ENCODE assay signal across 27 mouse cellular contexts in genomic region chr11:61642106-61642505, GRCm38 (mm10). TPM values are rescaled to one million over a fixed set of nuclear protein-coding genes. Genes with fewer than 3 reads are reported as not detected.
DNase-seq lines count a peak whose midpoint lies in the region; ATAC-seq and TF ChIP-seq lines count a peak whose summit lies in the region.
"Had no signal": no experiment of that assay in that cellular context is flagged by ENCODE, and none has a peak within 500 bp of the region (broad histone marks: within the 10 kb centered on the region; RNA-seq: fewer than 3 reads in every experiment).

No protein-coding gene starts in this region.

- TF ChIP-seq CTCF in C2C12 (IDR thresholded peaks at IDR 0.05; ENCODE audit: control insufficient read depth, insufficient read depth, insufficient read length): no peak

- no peak overlapping the region for H3K9ac ChIP-seq in midbrain, embryonic 15.5 days
- H3K9ac ChIP-seq: embryonic facial prominence, embryonic 12.5 days; embryonic facial prominence, embryonic 15.5 days; forebrain, embryonic 12.5 days; forebrain, embryonic 15.5 days; hindbrain, embryonic 12.5 days; hindbrain, embryonic 15.5 days; intestine, embryonic 15.5 days had no signal

- H3K79me2 ChIP-seq in C2C12 (ENCODE audit: control insufficient read depth, insufficient read depth): no peaks in the 10 kb centered on the region

- no peaks in the 10 kb centered on the region for H3K27me3 ChIP-seq in C2C12 (ENCODE audit: control insufficient read depth, insufficient read depth, insufficient read length)
- no peaks in the 10 kb centered on the region for H3K27me3 ChIP-seq in midbrain, embryonic 15.5 days (replicated peaks)
- H3K27me3 ChIP-seq: embryonic facial prominence, embryonic 12.5 days; embryonic facial prominence, embryonic 15.5 days; forebrain, embryonic 12.5 days; forebrain, embryonic 15.5 days; hindbrain, embryonic 12.5 days; hindbrain, embryonic 15.5 days; intestine, embryonic 15.5 days had no signal

- no peak overlapping the region for H3K4me2 ChIP-seq in midbrain, embryonic 15.5 days
- H3K4me2 ChIP-seq: embryonic facial prominence, embryonic 12.5 days; embryonic facial prominence, embryonic 15.5 days; forebrain, embryonic 12.5 days; forebrain, embryonic 15.5 days; hindbrain, embryonic 12.5 days; hindbrain, embryonic 15.5 days; intestine, embryonic 15.5 days had no signal

- H3K79me3 ChIP-seq in C2C12 (ENCODE audit: low read depth): no peaks in the 10 kb centered on the region

- H3K4me3 ChIP-seq in C2C12 (ENCODE audit: insufficient read depth, poor library complexity, severe bottlenecking): no peak overlapping the region
- H3K4me3 ChIP-seq in midbrain, embryonic 15.5 days: no peak overlapping the region
- H3K4me3 ChIP-seq: embryonic facial prominence, embryonic 12.5 days; embryonic facial prominence, embryonic 15.5 days; forebrain, embryonic 12.5 days; forebrain, embryonic 15.5 days; heart, adult 2 months; heart, embryonic 10.5 days; hindbrain, embryonic 12.5 days; hindbrain, embryonic 15.5 days; intestine, embryonic 15.5 days had no signal

- no peaks in the 10 kb centered on the region for H3K4me1 ChIP-seq in midbrain, embryonic 15.5 days
- H3K4me1 ChIP-seq: embryonic facial prominence, embryonic 12.5 days; forebrain, embryonic 12.5 days; forebrain, embryonic 15.5 days; heart, embryonic 10.5 days; hindbrain, embryonic 12.5 days; hindbrain, embryonic 15.5 days had no signal

- no peak overlapping the region for H3K27ac ChIP-seq in midbrain, embryonic 15.5 days
- H3K27ac ChIP-seq: embryonic facial prominence, embryonic 12.5 days; embryonic facial prominence, embryonic 15.5 days; forebrain, embryonic 12.5 days; forebrain, embryonic 15.5 days; heart, adult 2 months; heart, embryonic 10.5 days; hindbrain, embryonic 12.5 days; hindbrain, embryonic 15.5 days; intestine, embryonic 15.5 days had no signal

- no peaks in the 10 kb centered on the region for H3K9me3 ChIP-seq in midbrain, embryonic 15.5 days
- H3K9me3 ChIP-seq: embryonic facial prominence, embryonic 12.5 days; embryonic facial prominence, embryonic 15.5 days; forebrain, embryonic 12.5 days; forebrain, embryonic 15.5 days; G1E; heart, embryonic 10.5 days; hindbrain, embryonic 12.5 days; hindbrain, embryonic 15.5 days; intestine, embryonic 15.5 days had no signal

- no peaks in the 10 kb centered on the region for H3K36me3 ChIP-seq in C2C12 (ENCODE audit: control insufficient read depth, insufficient read depth)
- H3K36me3 ChIP-seq in midbrain, embryonic 15.5 days (replicated peaks): no peaks in the 10 kb centered on the region
- H3K36me3 ChIP-seq: embryonic facial prominence, embryonic 12.5 days; embryonic facial prominence, embryonic 15.5 days; forebrain, embryonic 12.5 days; forebrain, embryonic 15.5 days; G1E; heart, embryonic 10.5 days; hindbrain, embryonic 12.5 days; hindbrain, embryonic 15.5 days; intestine, embryonic 15.5 days had no signal

- intact Hi-C loops in gastrocnemius, postnatal 36 days (cut with DNase I): no loop called here

- ATAC-seq in CD4-positive, CD25-positive, alpha-beta regulatory T cell, adult 4 months: no peak
- ATAC-seq in midbrain, embryonic 15.5 days (replicated peaks): no peak
- ATAC-seq: forebrain, embryonic 15.5 days; intestine, embryonic 15.5 days had no signal

- WGBS in midbrain, embryonic 15.5 days: 88% methylated on average over 7 of the region's 7 CpGs

- no peak overlapping the region for H3ac ChIP-seq in C2C12 (ENCODE audit: control insufficient read depth, insufficient read length, low read depth)

- peak; percentile 46 for DNase-seq in CD4-positive, CD25-positive, alpha-beta regulatory T cell, adult 2 months (ENCODE audit: low read depth, low spot score)
- peak; percentile 62 for DNase-seq in NIH3T3 (ENCODE audit: low read depth)
- peak; percentile 73 for DNase-seq in induced T-regulatory cell, adult 2 months (ENCODE audit: low read depth)
- DNase-seq in retina, embryonic 14.5 days (ENCODE audit: low spot score): no peak
- DNase-seq in gastrocnemius, postnatal 36 days: no peak
- DNase-seq: adrenal gland, postnatal 10 days; cerebellum, adult 11-12 months; cerebellum, adult 9-10 months; cerebellum, postnatal 25 days; gastrocnemius, postnatal 25 days; heart, adult 2 months; kidney, adult 11 months; kidney, adult 8-10 months had no signal

TF ChIP-seq in C2C12, 6 proteins besides CTCF, POLR2A, EP300 and RAD21:
- TF ChIP-seq MYOD1 (IDR thresholded peaks at IDR 0.05; ENCODE audit: control insufficient read depth, insufficient read length, low read depth): no peak
- no peak for TF ChIP-seq FOSL1 (IDR thresholded peaks at IDR 0.05; ENCODE audit: insufficient read depth, low read length, poor library complexity, severe bottlenecking)
- peak; percentile 34 for TF ChIP-seq CEBPB (IDR thresholded peaks at IDR 0.05; ENCODE audit: low read depth)
- TF ChIP-seq MAX (IDR thresholded peaks at IDR 0.05): no peak

RNA-seq across cellular contexts. Expression of gene Grap, which starts 11.0 kb away (rescaled TPM):
- 100 to 1,000 TPM; 220 to 344 TPM for polyA plus RNA-seq in CD4-positive, CD25-positive, alpha-beta regulatory T cell, adult 4 months (2017; shearing (Covaris generic))
- polyA plus RNA-seq in C2C12 (2012; fragmentation: generic; extraction: Trizol): 0.14 TPM
- polyA plus RNA-seq in midbrain, embryonic 15.5 days (2015; fragmentation: Nextera tagmentation; extraction: Ambion mirVana): 11.7 and 12.7 TPM in 2 replicates
- 1 to 10 TPM; 4.4 to 5.5 TPM for total RNA-seq in gastrocnemius, postnatal 36 days (2021)

RNA-seq across cellular contexts. Expression of gene Fam83g, which starts 41.8 kb away (rescaled TPM):
- polyA plus RNA-seq in CD4-positive, CD25-positive, alpha-beta regulatory T cell, adult 4 months (2017; shearing (Covaris generic)): under 1 TPM; 0.08 to 0.41 TPM
- not detected for polyA plus RNA-seq in C2C12 (2012; fragmentation: generic; extraction: Trizol)
- polyA plus RNA-seq in midbrain, embryonic 15.5 days (2015; fragmentation: Nextera tagmentation; extraction: Ambion mirVana): 0.21 and 0.22 TPM in 2 replicates
- total RNA-seq in gastrocnemius, postnatal 36 days (2021): under 1 TPM; 0.12 to 0.18 TPM
- total RNA-seq: common myeloid progenitor, adult 5-6 weeks; granulocyte monocyte progenitor cell, adult 5-6 weeks had no signal
- polyA plus RNA-seq: G1E had no signal

Comparison
In these comparisons a context has a peak if more than half of its experiments do, and no peak if none do; other contexts are left out.
1. DNase-seq: peak in CD4-positive, CD25-positive, alpha-beta regulatory T cell, adult 2 months (single experiment), NIH3T3 (single experiment) and induced T-regulatory cell, adult 2 months (single experiment); none in retina, embryonic 14.5 days (single experiment) and gastrocnemius, postnatal 36 days (0 of 2).
2. RNA of gene Grap, which starts 11.0 kb away (polyA plus RNA-seq): 220 to 344 TPM in CD4-positive, CD25-positive, alpha-beta regulatory T cell, adult 4 months; 11.7 to 12.7 TPM in midbrain, embryonic 15.5 days and 0.14 TPM in C2C12 (single experiment); every median in the first group is over 10 times any median in the second.